Mouse (Mus musculus): ENCODE results near the gene Gmnn. TPM values are rescaled to one million over a fixed set of nuclear protein-coding genes. Genes with fewer than 3 reads are reported as not detected.
"Not testable (repeated sequence)": the region's sequence is repeated elsewhere in the genome, so short reads cannot be mapped to it uniquely, and the experiment has no call there.

The Gmnn gene
- polyA plus RNA-seq, 1 experiment from 2014 or later, result 65.6 TPM

GRCm38 (mm10) chr13:24771482-24771881 lies 9.8 kb upstream of the Gmnn start:
- 89% methylated on average over 10 of the region's 10 CpGs for WGBS
- H3K4me2 ChIP-seq (ENCODE audit: low read length); H3K36me3 ChIP-seq (ENCODE audit: control insufficient read depth, insufficient read depth, low read length); H3K9ac ChIP-seq (ENCODE audit: low read length); H3K4me3 ChIP-seq (ENCODE audit: low read depth, low read length); ATAC-seq; H3K4me1 ChIP-seq (ENCODE audit: control insufficient read depth, insufficient read depth, low read length); H3K27ac ChIP-seq (ENCODE audit: low read depth, low read length); H3K9me3 ChIP-seq (replicated peaks; ENCODE audit: control insufficient read depth, low read length); H3K27me3 ChIP-seq (replicated peaks; ENCODE audit: control insufficient read depth, insufficient read depth, low read length); DNase-seq (ENCODE audit: low spot score): not testable (repeated sequence)

- not testable (repeated sequence) for H3K27me3 ChIP-seq (replicated peaks; ENCODE audit: control insufficient read depth, insufficient read depth, low read length); H3K9ac ChIP-seq (ENCODE audit: low read length); H3K36me3 ChIP-seq (ENCODE audit: control insufficient read depth, insufficient read depth, low read length); H3K27ac ChIP-seq (ENCODE audit: low read depth, low read length); ATAC-seq; H3K4me2 ChIP-seq (ENCODE audit: low read length); H3K4me1 ChIP-seq (ENCODE audit: control insufficient read depth, insufficient read depth, low read length); DNase-seq (ENCODE audit: low spot score); H3K9me3 ChIP-seq (replicated peaks; ENCODE audit: control insufficient read depth, low read length); H3K4me3 ChIP-seq (ENCODE audit: low read depth, low read length)
- 83% methylated on average over 4 of the region's 4 CpGs for WGBS
These were observed 6.1 kb upstream of the Gmnn start for GRCm38 (mm10) chr13:24767809-24768208.

- Histone ChIP-seq H3K4me2 (ENCODE audit: low read length) (peak overlapping the region; percentile 55), H3K36me3 (ENCODE audit: control insufficient read depth, insufficient read depth, low read length) (no peaks in the 10 kb centered on the region; the same call in none of the 2 replicates), H3K4me3 (ENCODE audit: low read depth, low read length) (peak overlapping the region; percentile 93), H3K27me3 (replicated peaks; ENCODE audit: control insufficient read depth, insufficient read depth, low read length) (no peaks in the 10 kb centered on the region), H3K9me3 (replicated peaks; ENCODE audit: control insufficient read depth, low read length) (no peaks in the 10 kb centered on the region), H3K9ac (ENCODE audit: low read length) (peak overlapping the region; percentile 76; the same call in 1 of the 2 replicates), H3K27ac (ENCODE audit: low read depth, low read length) (no peak overlapping the region), H3K4me1 (ENCODE audit: control insufficient read depth, insufficient read depth, low read length) (peaks cover 7% of the 10 kb centered on the region)
- 39% methylated on average over 4 of the region's 4 CpGs for WGBS
- no peak for ATAC-seq
- DNase-seq (ENCODE audit: low spot score), result no peak
These were observed 531 bp upstream of the Gmnn start for GRCm38 (mm10) chr13:24762254-24762653.

GRCm38 (mm10) chr13:24761083-24761402 lies 680 bp downstream of the Gmnn start:
- Histone ChIP-seq H3K36me3 (ENCODE audit: control insufficient read depth, insufficient read depth, low read length) (peaks cover 5% of the 10 kb centered on the region), H3K27ac (ENCODE audit: low read depth, low read length) (peak overlapping the region; percentile 11; the same call in 1 of the 2 replicates), H3K4me3 (ENCODE audit: low read depth, low read length) (peak overlapping the region; percentile 93), H3K9me3 (replicated peaks; ENCODE audit: control insufficient read depth, low read length) (no peaks in the 10 kb centered on the region), H3K4me2 (ENCODE audit: low read length) (peak overlapping the region; percentile 55), H3K27me3 (replicated peaks; ENCODE audit: control insufficient read depth, insufficient read depth, low read length) (no peaks in the 10 kb centered on the region), H3K4me1 (ENCODE audit: control insufficient read depth, insufficient read depth, low read length) (peaks cover 7% of the 10 kb centered on the region), H3K9ac (ENCODE audit: low read length) (peak overlapping the region; percentile 76)
- no peak for ATAC-seq
- no peak for DNase-seq (ENCODE audit: low spot score)
- WGBS, result 10% methylated on average over 10 of the region's 10 CpGs

GRCm38 (mm10) chr13:24760351-24760870 lies 1.3 kb downstream of the Gmnn start:
- Histone ChIP-seq H3K27me3 (replicated peaks; ENCODE audit: control insufficient read depth, insufficient read depth, low read length) (no peaks in the 10 kb centered on the region), H3K9ac (ENCODE audit: low read length) (no peak overlapping the region; the same call in 1 of the 2 replicates), H3K4me3 (ENCODE audit: low read depth, low read length) (peak overlapping the region; percentile 93), H3K36me3 (ENCODE audit: control insufficient read depth, insufficient read depth, low read length) (peaks cover 10% of the 10 kb centered on the region), H3K9me3 (replicated peaks; ENCODE audit: control insufficient read depth, low read length) (no peaks in the 10 kb centered on the region), H3K4me2 (ENCODE audit: low read length) (peak overlapping the region; percentile 55; the same call in 1 of the 2 replicates), H3K27ac (ENCODE audit: low read depth, low read length) (no peak overlapping the region), H3K4me1 (ENCODE audit: control insufficient read depth, insufficient read depth, low read length) (peaks cover 7% of the 10 kb centered on the region)
- peak; percentile 55 for DNase-seq (ENCODE audit: low spot score)
- ATAC-seq, result no peak; the same call in 1 of the 2 replicates
- WGBS, result 34% methylated on average over 5 of the region's 5 CpGs

- no peak overlapping the region for H3K4me2 ChIP-seq (ENCODE audit: low read length)
- no peaks in the 10 kb centered on the region for H3K9me3 ChIP-seq (replicated peaks; ENCODE audit: control insufficient read depth, low read length)
- ATAC-seq, result no peak
- H3K27ac ChIP-seq (ENCODE audit: low read depth, low read length), result no peak overlapping the region
- no peak overlapping the region for H3K9ac ChIP-seq (ENCODE audit: low read length)
- peaks cover 16% of the 10 kb centered on the region for H3K36me3 ChIP-seq (ENCODE audit: control insufficient read depth, insufficient read depth, low read length)
- no peak overlapping the region for H3K4me3 ChIP-seq (ENCODE audit: low read depth, low read length)
- 94% methylated on average over 10 of the region's 10 CpGs for WGBS
- H3K4me1 ChIP-seq (ENCODE audit: control insufficient read depth, insufficient read depth, low read length), result peaks cover 7% of the 10 kb centered on the region
- DNase-seq (ENCODE audit: low spot score), result no peak
- no peaks in the 10 kb centered on the region for H3K27me3 ChIP-seq (replicated peaks; ENCODE audit: control insufficient read depth, insufficient read depth, low read length)
These were observed 2.3 kb downstream of the Gmnn start for GRCm38 (mm10) chr13:24759451-24759850.

GRCm38 (mm10) chr13:24757820-24758564 lies 3.7 kb downstream of the Gmnn start:
- ATAC-seq (no peak), DNase-seq (ENCODE audit: low spot score) (no peak)
- Histone ChIP-seq H3K9me3 (replicated peaks; ENCODE audit: control insufficient read depth, low read length) (no peaks in the 10 kb centered on the region), H3K9ac (ENCODE audit: low read length) (no peak overlapping the region), H3K4me1 (ENCODE audit: control insufficient read depth, insufficient read depth, low read length) (peaks cover 7% of the 10 kb centered on the region), H3K27me3 (replicated peaks; ENCODE audit: control insufficient read depth, insufficient read depth, low read length) (no peaks in the 10 kb centered on the region), H3K4me2 (ENCODE audit: low read length) (no peak overlapping the region), H3K27ac (ENCODE audit: low read depth, low read length) (no peak overlapping the region), H3K36me3 (ENCODE audit: control insufficient read depth, insufficient read depth, low read length) (peaks cover 23% of the 10 kb centered on the region), H3K4me3 (ENCODE audit: low read depth, low read length) (no peak overlapping the region)
- WGBS, result 90% methylated on average over 12 of the region's 12 CpGs

- no peak for ATAC-seq
- no peak overlapping the region for H3K4me3 ChIP-seq (ENCODE audit: low read depth, low read length)
- WGBS, result 94% methylated on average over 3 of the region's 3 CpGs
- no peaks in the 10 kb centered on the region for H3K27me3 ChIP-seq (replicated peaks; ENCODE audit: control insufficient read depth, insufficient read depth, low read length)
- no peak for DNase-seq (ENCODE audit: low spot score)
- no peak overlapping the region for H3K4me2 ChIP-seq (ENCODE audit: low read length)
- peaks cover 26% of the 10 kb centered on the region for H3K36me3 ChIP-seq (ENCODE audit: control insufficient read depth, insufficient read depth, low read length)
- H3K9me3 ChIP-seq (replicated peaks; ENCODE audit: control insufficient read depth, low read length), result no peaks in the 10 kb centered on the region
- peaks cover 3% of the 10 kb centered on the region; the same call in 1 of the 2 replicates for H3K4me1 ChIP-seq (ENCODE audit: control insufficient read depth, insufficient read depth, low read length)
- no peak overlapping the region for H3K27ac ChIP-seq (ENCODE audit: low read depth, low read length)
- H3K9ac ChIP-seq (ENCODE audit: low read length), result no peak overlapping the region
These were observed 5.0 kb downstream of the Gmnn start for GRCm38 (mm10) chr13:24756756-24757155.

GRCm38 (mm10) chr13:24751396-24751795 lies 10.3 kb downstream of the Gmnn start:
- Histone ChIP-seq H3K4me3 (ENCODE audit: low read depth, low read length) (no peak overlapping the region), H3K27me3 (replicated peaks; ENCODE audit: control insufficient read depth, insufficient read depth, low read length) (no peaks in the 10 kb centered on the region), H3K36me3 (ENCODE audit: control insufficient read depth, insufficient read depth, low read length) (peaks cover 30% of the 10 kb centered on the region; the same call in 1 of the 2 replicates), H3K4me1 (ENCODE audit: control insufficient read depth, insufficient read depth, low read length) (no peaks in the 10 kb centered on the region), H3K27ac (ENCODE audit: low read depth, low read length) (no peak overlapping the region), H3K9me3 (replicated peaks; ENCODE audit: control insufficient read depth, low read length) (no peaks in the 10 kb centered on the region), H3K4me2 (ENCODE audit: low read length) (no peak overlapping the region), H3K9ac (ENCODE audit: low read length) (no peak overlapping the region)
- DNase-seq (ENCODE audit: low spot score) (no peak), ATAC-seq (no peak)
- WGBS, result 93% methylated on average over 8 of the region's 8 CpGs
